Mouse (Mus musculus) heart, postnatal 25 days (tissue): ENCODE data around the gene Bbs1. TPM values are rescaled to one million over a fixed set of nuclear protein-coding genes. Genes with fewer than 3 reads are reported as not detected.
"Not testable (repeated sequence)": the region's sequence is repeated elsewhere in the genome, so short reads cannot be mapped to it uniquely, and the experiment has no call there.

Experiments used
- DNase-seq: peaks from one replicate; pipeline ENCODE4 v3.0.0; 2022; ENCODE audit warnings: low spot score
- intact Hi-C: fragments of 180-260 bp; cut with DNase I; formaldehyde crosslinking; loops from one replicate; pipeline ENCODE4 v1.15.1; 2025
- total RNA-seq, 2 experiments: library from RNA; stranded (reverse); gene quantifications; 2 replicates each; pipeline ENCODE4 v1.2.3; 2021

Gene Bbs1
- total RNA-seq, 2 experiments from 2014 or later = 4.0 to 4.1 TPM

GRCm38 (mm10) chr19:4891798-4892197, 14.6 kb downstream of the Bbs1 start:
- intact Hi-C loops = no loop called here
- DNase-seq = no peak

- intact Hi-C loops = no loop called here
- DNase-seq = no peak
Observed at GRCm38 (mm10) chr19:4889791-4890190, 16.6 kb downstream of the Bbs1 start.

GRCm38 (mm10) chr19:4883961-4884360, 22.5 kb downstream of the Bbs1 start:
- no peak for DNase-seq
- intact Hi-C loops = no loop called here

GRCm38 (mm10) chr19:4879324-4879703, 27.1 kb downstream of the Bbs1 start:
- DNase-seq = no peak
- intact Hi-C loops = no loop called here

GRCm38 (mm10) chr19:4878405-4879323, 27.8 kb downstream of the Bbs1 start, which contains the start of gene Zdhhc24:
TSS of gene Zdhhc24 (plus strand) at chr19:4878668.
- peak; percentile 92 for DNase-seq

GRCm38 (mm10) chr19:4877785-4878184, 28.6 kb downstream of the Bbs1 start, which contains the start of gene Actn3:
TSS of gene Actn3 (minus strand) at chr19:4877909.
- intact Hi-C loops = no loop called here
- DNase-seq = peak; percentile 20

More at GRCm38 (mm10) chr19:4878405-4879323, 27.8 kb downstream of the Bbs1 start, which contains the start of gene Zdhhc24:
- intact Hi-C loops = no loop called here

- DNase-seq = no peak
- intact Hi-C loops = no loop called here
Observed at GRCm38 (mm10) chr19:4876755-4877154, 29.7 kb downstream of the Bbs1 start.

- intact Hi-C loops = no loop called here
- no peak for DNase-seq
Observed at GRCm38 (mm10) chr19:4876241-4876640, 30.2 kb downstream of the Bbs1 start.

- DNase-seq, intact Hi-C loops: not testable (repeated sequence)
Observed at GRCm38 (mm10) chr19:4874613-4875012, 31.8 kb downstream of the Bbs1 start.

- intact Hi-C loops = no loop called here
- DNase-seq = no peak
Observed at GRCm38 (mm10) chr19:4865147-4865546, 41.3 kb downstream of the Bbs1 start.

- intact Hi-C loops = no loop called here
- DNase-seq = no peak
Observed at GRCm38 (mm10) chr19:4863048-4863447, 43.4 kb downstream of the Bbs1 start.

GRCm38 (mm10) chr19:4859081-4859480, 47.3 kb downstream of the Bbs1 start:
- intact Hi-C loops = no loop called here
- no peak for DNase-seq

- intact Hi-C loops = no loop called here
- DNase-seq = no peak
Observed at GRCm38 (mm10) chr19:4855951-4856350, 50.5 kb downstream of the Bbs1 start.

- intact Hi-C loops = no loop called here
- DNase-seq = no peak
Observed at GRCm38 (mm10) chr19:4855470-4855820, 51.0 kb downstream of the Bbs1 start.

GRCm38 (mm10) chr19:4854552-4855469, 51.6 kb downstream of the Bbs1 start, which contains the start of gene Ctsf:
TSS of gene Ctsf (plus strand) at chr19:4855130.
- intact Hi-C loops = no loop called here
- DNase-seq = peak; percentile 81

- intact Hi-C loops = no loop called here
- DNase-seq = no peak
Observed at GRCm38 (mm10) chr19:4850281-4850680, 56.1 kb downstream of the Bbs1 start.

- intact Hi-C loops = loop anchor here (1.0 kb wide), 1 partner anchor 94 kb away; no protein-coding TSS in a partner anchor
- no peak for DNase-seq
Observed at GRCm38 (mm10) chr19:4849800-4850199, 56.6 kb downstream of the Bbs1 start.

GRCm38 (mm10) chr19:4847490-4847889, 58.9 kb downstream of the Bbs1 start:
- intact Hi-C loops = no loop called here

GRCm38 (mm10) chr19:4845846-4846245, 60.6 kb downstream of the Bbs1 start:
- no peak for DNase-seq

More at GRCm38 (mm10) chr19:4847490-4847889, 58.9 kb downstream of the Bbs1 start:
- no peak for DNase-seq

GRCm38 (mm10) chr19:4842611-4843010, 63.8 kb downstream of the Bbs1 start:
- no peak for DNase-seq
- intact Hi-C loops = no loop called here

More at GRCm38 (mm10) chr19:4845846-4846245, 60.6 kb downstream of the Bbs1 start:
- intact Hi-C loops = no loop called here
